20 mouse cellular contexts compared by ENCODE assay signal in genomic region chr13:92228037-92228436, GRCm38 (mm10).
A peak's percentile ranks its signal among the peaks of the same experiment; 100 is the strongest.
DNase-seq lines count a peak whose midpoint lies in the region; ATAC-seq lines count a peak whose summit lies in the region.
"Had no signal": no experiment of that assay in that cellular context is flagged by ENCODE, and none has a peak within 500 bp of the region (broad histone marks: within the 10 kb centered on the region; RNA-seq: fewer than 3 reads in every experiment).

No protein-coding gene starts in this region.

- no peak overlapping the region for H3K4me2 ChIP-seq in midbrain, embryonic 11.5 days
- no peak overlapping the region for H3K4me2 ChIP-seq in midbrain, embryonic 15.5 days
- H3K4me2 ChIP-seq: embryonic facial prominence, embryonic 12.5 days; forebrain, embryonic 13.5 days; forebrain, embryonic 15.5 days had no signal

- ATAC-seq in midbrain, embryonic 11.5 days (ENCODE audit: low FRiP score), result no peak
- ATAC-seq in midbrain, embryonic 15.5 days (replicated peaks), result no peak
- ATAC-seq: forebrain, embryonic 13.5 days; forebrain, embryonic 15.5 days had no signal

- H3K36me3 ChIP-seq in midbrain, embryonic 11.5 days (ENCODE audit: control insufficient read depth, insufficient read depth, low read length), result no peaks in the 10 kb centered on the region
- H3K36me3 ChIP-seq in midbrain, embryonic 15.5 days (replicated peaks), result no peaks in the 10 kb centered on the region
- H3K36me3 ChIP-seq: embryonic facial prominence, embryonic 12.5 days; forebrain, embryonic 15.5 days had no signal

- no peak overlapping the region for H3K4me3 ChIP-seq in midbrain, embryonic 11.5 days (ENCODE audit: low read depth, low read length)
- H3K4me3 ChIP-seq in midbrain, embryonic 15.5 days, result no peak overlapping the region
- H3K4me3 ChIP-seq: embryonic facial prominence, embryonic 10.5 days; embryonic facial prominence, embryonic 12.5 days; forebrain, embryonic 13.5 days; forebrain, embryonic 15.5 days had no signal

- 80% methylated on average over 1 of the region's 1 CpGs for WGBS in midbrain, embryonic 11.5 days
- 63% methylated on average over 1 of the region's 1 CpGs for WGBS in midbrain, embryonic 15.5 days

- H3K4me1 ChIP-seq in midbrain, embryonic 11.5 days (ENCODE audit: control insufficient read depth, insufficient read depth, low read length), result no peaks in the 10 kb centered on the region
- no peaks in the 10 kb centered on the region for H3K4me1 ChIP-seq in midbrain, embryonic 15.5 days
- H3K4me1 ChIP-seq: embryonic facial prominence, embryonic 10.5 days; embryonic facial prominence, embryonic 12.5 days; forebrain, embryonic 13.5 days; forebrain, embryonic 15.5 days had no signal

- H3K9ac ChIP-seq in midbrain, embryonic 11.5 days (ENCODE audit: low read length), result no peak overlapping the region
- H3K9ac ChIP-seq in midbrain, embryonic 15.5 days, result no peak overlapping the region
- H3K9ac ChIP-seq: embryonic facial prominence, embryonic 12.5 days; forebrain, embryonic 13.5 days; forebrain, embryonic 15.5 days had no signal

- no peaks in the 10 kb centered on the region for H3K27me3 ChIP-seq in midbrain, embryonic 11.5 days (ENCODE audit: control insufficient read depth, insufficient read depth, low read length)
- no peaks in the 10 kb centered on the region for H3K27me3 ChIP-seq in midbrain, embryonic 15.5 days (replicated peaks)
- H3K27me3 ChIP-seq: embryonic facial prominence, embryonic 12.5 days; forebrain, embryonic 13.5 days; forebrain, embryonic 15.5 days had no signal

- DNase-seq in midbrain, embryonic 11.5 days (ENCODE audit: low spot score, missing footprints), result peak; percentile 41
- DNase-seq in NIH3T3 (ENCODE audit: low read depth), result peak; percentile 12
- DNase-seq in retina, embryonic 14.5 days (ENCODE audit: low spot score), result peak; percentile 17
- DNase-seq in retina, postnatal 7 days (ENCODE audit: low read depth, low spot score), result peak; percentile 14
- no peak for DNase-seq in kidney, adult 8-10 months
- DNase-seq in cerebellum, adult 11-12 months, result no peak
- no peak for DNase-seq in kidney, postnatal 4 days
- DNase-seq: adrenal gland, adult 2 months; adrenal gland, postnatal 10 days; adrenal gland, postnatal 25 days; cerebellum, adult 11 months; cerebellum, adult 2 months; cerebellum, adult 9-10 months; cerebellum, postnatal 10 days; cerebellum, postnatal 25 days had no signal

- H3K9me3 ChIP-seq in midbrain, embryonic 11.5 days (ENCODE audit: control insufficient read depth, low read length), result no peaks in the 10 kb centered on the region
- H3K9me3 ChIP-seq in midbrain, embryonic 15.5 days, result no peaks in the 10 kb centered on the region
- H3K9me3 ChIP-seq: embryonic facial prominence, embryonic 10.5 days; embryonic facial prominence, embryonic 12.5 days; forebrain, embryonic 13.5 days; forebrain, embryonic 15.5 days had no signal

- no peak overlapping the region for H3K27ac ChIP-seq in midbrain, embryonic 11.5 days (ENCODE audit: low read depth, low read length)
- H3K27ac ChIP-seq in midbrain, embryonic 15.5 days, result no peak overlapping the region
- H3K27ac ChIP-seq: embryonic facial prominence, embryonic 10.5 days; embryonic facial prominence, embryonic 12.5 days; forebrain, embryonic 13.5 days; forebrain, embryonic 15.5 days had no signal

Comparison
In these comparisons a context has a peak if more than half of its experiments do, and no peak if none do; other contexts are left out.
1. DNase-seq: peak in midbrain, embryonic 11.5 days (single experiment), NIH3T3 (single experiment), retina, embryonic 14.5 days (single experiment) and retina, postnatal 7 days (single experiment); none in kidney, adult 8-10 months (0 of 2), cerebellum, adult 11-12 months (single experiment) and kidney, postnatal 4 days (0 of 2).